Mouse (Mus musculus): ENCODE measurements at regions not wholly inside any gene's neighbourhood (a gene's known extent, or its start where the extent isn't known, plus 50 kb on each side); places are given as distances from the start of the nearest gene placed in this dataset.
A peak's percentile ranks its signal among the peaks of the same experiment; 100 is the strongest.

GRCm38 (mm10) chr8:10901954-10902353, 106.3 kb downstream of the Irs2 start:
- peaks cover 15% of the 10 kb centered on the region for H3K4me1 ChIP-seq
- no peaks in the 10 kb centered on the region for H3K27me3 ChIP-seq
- WGBS, result 97% methylated on average over 4 of the region's 4 CpGs

GRCm38 (mm10) chr8:10901014-10901413, 107.2 kb downstream of the Irs2 start:
- H3K4me1 ChIP-seq, result peaks cover 15% of the 10 kb centered on the region
- 71% methylated on average over 3 of the region's 3 CpGs for WGBS
- no peak overlapping the region for H3K27ac ChIP-seq
- no peak for ATAC-seq (ENCODE audit: insufficient number of reproducible peaks, low FRiP score, low TSS enrichment, low read depth)
- no peaks in the 10 kb centered on the region for H3K27me3 ChIP-seq
- no peak overlapping the region for H3K9ac ChIP-seq
- no peak overlapping the region for H3K4me2 ChIP-seq
- H3K36me3 ChIP-seq, result no peaks in the 10 kb centered on the region
- no peaks in the 10 kb centered on the region for H3K9me3 ChIP-seq
- H3K4me3 ChIP-seq, result no peak overlapping the region

More at GRCm38 (mm10) chr8:10901954-10902353, 106.3 kb downstream of the Irs2 start:
- no peak overlapping the region for H3K9ac ChIP-seq
- H3K9me3 ChIP-seq, result no peaks in the 10 kb centered on the region
- no peak overlapping the region for H3K27ac ChIP-seq
- H3K4me2 ChIP-seq, result no peak overlapping the region
- no peak for ATAC-seq (ENCODE audit: insufficient number of reproducible peaks, low FRiP score, low TSS enrichment, low read depth)
- no peak overlapping the region for H3K4me3 ChIP-seq
- no peaks in the 10 kb centered on the region for H3K36me3 ChIP-seq

GRCm38 (mm10) chr8:10899581-10900155, 108.6 kb downstream of the Irs2 start:
- H3K4me2 ChIP-seq, result peak overlapping the region; percentile 30
- WGBS, result 10% methylated on average over 17 of the region's 17 CpGs
- H3K9me3 ChIP-seq, result no peaks in the 10 kb centered on the region
- peaks cover 15% of the 10 kb centered on the region for H3K4me1 ChIP-seq
- no peaks in the 10 kb centered on the region for H3K27me3 ChIP-seq
- no peak for ATAC-seq (ENCODE audit: insufficient number of reproducible peaks, low FRiP score, low TSS enrichment, low read depth)
- no peak overlapping the region for H3K9ac ChIP-seq
- H3K27ac ChIP-seq, result no peak overlapping the region
- H3K4me3 ChIP-seq, result peak overlapping the region; percentile 17; the same call in 1 of the 2 replicates
- no peaks in the 10 kb centered on the region for H3K36me3 ChIP-seq

GRCm38 (mm10) chr8:10898562-10899527, 109.4 kb downstream of the Irs2 start:
- no peak overlapping the region for H3K27ac ChIP-seq
- H3K9ac ChIP-seq, result no peak overlapping the region
- 40% methylated on average over 16 of the region's 16 CpGs for WGBS
- peaks cover 15% of the 10 kb centered on the region for H3K4me1 ChIP-seq
- no peaks in the 10 kb centered on the region for H3K36me3 ChIP-seq
- H3K4me3 ChIP-seq, result no peak overlapping the region
- peak overlapping the region; percentile 30; the same call in 1 of the 2 replicates for H3K4me2 ChIP-seq
- no peaks in the 10 kb centered on the region for H3K27me3 ChIP-seq
- no peak; the same call in 1 of the 2 replicates for ATAC-seq (ENCODE audit: insufficient number of reproducible peaks, low FRiP score, low TSS enrichment, low read depth)
- H3K9me3 ChIP-seq, result no peaks in the 10 kb centered on the region

GRCm38 (mm10) chr8:10897573-10897972, 110.7 kb downstream of the Irs2 start:
- no peak for ATAC-seq (ENCODE audit: insufficient number of reproducible peaks, low FRiP score, low TSS enrichment, low read depth)
- 79% methylated on average over 7 of the region's 7 CpGs for WGBS
- no peak overlapping the region for H3K27ac ChIP-seq
- H3K4me3 ChIP-seq, result no peak overlapping the region
- H3K36me3 ChIP-seq, result no peaks in the 10 kb centered on the region
- H3K9me3 ChIP-seq, result no peaks in the 10 kb centered on the region
- no peak overlapping the region for H3K4me2 ChIP-seq
- H3K27me3 ChIP-seq, result no peaks in the 10 kb centered on the region
- H3K4me1 ChIP-seq, result peaks cover 15% of the 10 kb centered on the region
- no peak overlapping the region for H3K9ac ChIP-seq

DNA sequence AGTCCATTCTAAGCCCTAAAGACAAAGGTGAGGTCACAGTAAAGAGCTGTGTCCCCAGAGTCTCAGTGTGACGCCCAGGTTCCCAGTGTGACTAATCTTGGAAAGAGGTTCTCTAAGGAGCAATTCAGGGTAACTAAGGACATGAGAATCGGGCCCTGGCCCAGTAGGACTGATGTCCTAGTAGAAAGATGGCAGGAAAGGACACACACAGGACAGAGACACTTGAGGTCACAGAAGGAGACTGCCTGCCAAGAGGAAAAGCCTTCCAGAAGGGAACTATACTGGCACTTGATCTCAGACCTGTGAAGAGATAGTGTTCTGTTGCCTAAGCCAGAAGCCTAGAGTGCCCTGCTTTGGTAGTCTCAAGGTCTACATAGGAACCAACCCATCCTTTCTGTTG, 113.1 kb downstream of the Irs2 start:
- Histone ChIP-seq H3K4me3 (no peak overlapping the region), H3K9ac (no peak overlapping the region), H3K27me3 (no peaks in the 10 kb centered on the region), H3K9me3 (no peaks in the 10 kb centered on the region), H3K4me2 (no peak overlapping the region), H3K27ac (no peak overlapping the region), H3K36me3 (no peaks in the 10 kb centered on the region), H3K4me1 (peaks cover 12% of the 10 kb centered on the region)
- 78% methylated on average over 2 of the region's 2 CpGs for WGBS
- no peak for ATAC-seq (ENCODE audit: insufficient number of reproducible peaks, low FRiP score, low TSS enrichment, low read depth)

GRCm38 (mm10) chr8:10894306-10894705, 114.0 kb downstream of the Irs2 start:
- Histone ChIP-seq H3K9me3 (no peaks in the 10 kb centered on the region), H3K27ac (no peak overlapping the region), H3K36me3 (no peaks in the 10 kb centered on the region), H3K4me1 (0 out of 2 replicates have a peak, but pooled peaks cover 4% of the 10 kb centered on the region), H3K9ac (no peak overlapping the region), H3K4me2 (no peak overlapping the region), H3K4me3 (no peak overlapping the region), H3K27me3 (no peaks in the 10 kb centered on the region)
- no peak for ATAC-seq (ENCODE audit: insufficient number of reproducible peaks, low FRiP score, low TSS enrichment, low read depth)
- WGBS, result 69% methylated on average over 5 of the region's 5 CpGs

DNA sequence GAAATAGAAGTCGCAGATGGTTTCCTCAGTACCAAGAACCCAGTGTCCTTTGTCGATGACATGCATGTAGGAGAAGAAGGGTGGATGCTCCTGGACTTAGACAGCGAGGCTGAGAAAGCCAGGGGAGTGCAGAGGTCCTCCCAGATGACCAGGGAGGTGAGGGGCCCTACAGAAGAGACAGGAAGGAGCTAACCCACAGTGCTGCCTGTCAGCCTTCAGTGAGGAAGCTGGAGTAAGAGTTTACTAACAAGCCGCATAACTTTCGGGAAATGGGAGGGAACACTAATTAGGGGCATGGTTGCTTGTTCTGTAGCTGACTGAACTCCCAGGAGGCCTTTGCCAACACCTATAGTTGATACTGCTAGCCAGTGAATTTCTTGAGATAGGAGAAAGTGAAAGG, 114.5 kb downstream of the Irs2 start:
- Histone ChIP-seq H3K4me1 (no peaks in the 10 kb centered on the region), H3K27ac (no peak overlapping the region), H3K27me3 (no peaks in the 10 kb centered on the region), H3K4me3 (no peak overlapping the region), H3K9me3 (no peaks in the 10 kb centered on the region), H3K36me3 (no peaks in the 10 kb centered on the region), H3K9ac (no peak overlapping the region), H3K4me2 (no peak overlapping the region)
- 57% methylated on average over 5 of the region's 5 CpGs for WGBS
- ATAC-seq (ENCODE audit: insufficient number of reproducible peaks, low FRiP score, low TSS enrichment, low read depth), result no peak

- no peaks in the 10 kb centered on the region for H3K27me3 ChIP-seq
- no peak overlapping the region for H3K4me3 ChIP-seq
- no peak for ATAC-seq (ENCODE audit: insufficient number of reproducible peaks, low FRiP score, low TSS enrichment, low read depth)
- H3K36me3 ChIP-seq, result no peaks in the 10 kb centered on the region
- no peaks in the 10 kb centered on the region for H3K4me1 ChIP-seq
- H3K4me2 ChIP-seq, result no peak overlapping the region
- WGBS, result 91% methylated on average over 2 of the region's 2 CpGs
- no peaks in the 10 kb centered on the region for H3K9me3 ChIP-seq
- no peak overlapping the region for H3K27ac ChIP-seq
- no peak overlapping the region for H3K9ac ChIP-seq
Measured at GRCm38 (mm10) chr8:10891906-10892305, 116.4 kb downstream of the Irs2 start.

GRCm38 (mm10) chr8:10891440-10891839, 116.8 kb downstream of the Irs2 start:
- WGBS, result 82% methylated on average over 5 of the region's 5 CpGs
- no peak overlapping the region for H3K4me2 ChIP-seq
- no peaks in the 10 kb centered on the region for H3K4me1 ChIP-seq
- H3K4me3 ChIP-seq, result no peak overlapping the region
- H3K36me3 ChIP-seq, result no peaks in the 10 kb centered on the region
- no peak overlapping the region for H3K9ac ChIP-seq
- H3K9me3 ChIP-seq, result no peaks in the 10 kb centered on the region
- no peaks in the 10 kb centered on the region for H3K27me3 ChIP-seq
- no peak overlapping the region for H3K27ac ChIP-seq
- no peak for ATAC-seq (ENCODE audit: insufficient number of reproducible peaks, low FRiP score, low TSS enrichment, low read depth)

- Histone ChIP-seq H3K9me3 (no peaks in the 10 kb centered on the region), H3K27me3 (no peaks in the 10 kb centered on the region), H3K9ac (no peak overlapping the region), H3K27ac (no peak overlapping the region), H3K4me1 (no peaks in the 10 kb centered on the region), H3K4me3 (no peak overlapping the region), H3K36me3 (no peaks in the 10 kb centered on the region), H3K4me2 (no peak overlapping the region)
- 84% methylated on average over 3 of the region's 3 CpGs for WGBS
- no peak for ATAC-seq (ENCODE audit: insufficient number of reproducible peaks, low FRiP score, low TSS enrichment, low read depth)
Measured at GRCm38 (mm10) chr8:10885452-10885851, 122.8 kb downstream of the Irs2 start.

DNA sequence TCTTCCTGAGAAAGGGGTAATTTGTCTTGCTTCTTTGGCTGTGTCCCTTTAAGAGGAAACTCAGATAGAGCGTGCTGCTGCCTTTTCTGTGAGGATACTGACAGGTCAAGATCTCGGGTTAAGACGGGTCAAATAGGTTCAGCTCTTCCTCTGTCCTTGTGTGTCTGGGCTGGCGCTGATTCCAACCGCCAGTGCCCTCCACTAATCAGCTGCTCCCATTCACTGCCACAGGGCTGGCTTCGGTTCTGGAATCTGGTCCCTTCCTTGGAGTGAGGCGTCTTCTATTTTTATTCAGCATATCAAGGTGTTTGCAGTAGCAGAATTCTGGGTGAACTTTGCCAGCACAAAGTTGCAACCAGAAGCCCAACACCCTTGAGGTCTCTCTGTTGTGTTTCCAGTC, 124.8 kb downstream of the Irs2 start:
- H3K4me3 ChIP-seq, result no peak overlapping the region
- no peak overlapping the region for H3K4me2 ChIP-seq
- H3K9me3 ChIP-seq, result no peaks in the 10 kb centered on the region
- H3K4me1 ChIP-seq, result no peaks in the 10 kb centered on the region
- H3K27me3 ChIP-seq, result 0 out of 2 replicates have a peak, but pooled peaks cover 2% of the 10 kb centered on the region
- no peak overlapping the region for H3K27ac ChIP-seq
- H3K36me3 ChIP-seq, result no peaks in the 10 kb centered on the region
- 78% methylated on average over 7 of the region's 7 CpGs for WGBS
- no peak overlapping the region for H3K9ac ChIP-seq
- no peak for ATAC-seq (ENCODE audit: insufficient number of reproducible peaks, low FRiP score, low TSS enrichment, low read depth)
